Mouse (Mus musculus): ENCODE measurements around the gene Klf15. TPM values are rescaled to one million over a fixed set of nuclear protein-coding genes. Genes with fewer than 3 reads are reported as not detected.
A peak's percentile ranks its signal among the peaks of the same experiment; 100 is the strongest.

Gene Klf15
- polyA plus RNA-seq (2012; rRNA removed), result 15.5 and 18.5 TPM in 2 replicates

DNA sequence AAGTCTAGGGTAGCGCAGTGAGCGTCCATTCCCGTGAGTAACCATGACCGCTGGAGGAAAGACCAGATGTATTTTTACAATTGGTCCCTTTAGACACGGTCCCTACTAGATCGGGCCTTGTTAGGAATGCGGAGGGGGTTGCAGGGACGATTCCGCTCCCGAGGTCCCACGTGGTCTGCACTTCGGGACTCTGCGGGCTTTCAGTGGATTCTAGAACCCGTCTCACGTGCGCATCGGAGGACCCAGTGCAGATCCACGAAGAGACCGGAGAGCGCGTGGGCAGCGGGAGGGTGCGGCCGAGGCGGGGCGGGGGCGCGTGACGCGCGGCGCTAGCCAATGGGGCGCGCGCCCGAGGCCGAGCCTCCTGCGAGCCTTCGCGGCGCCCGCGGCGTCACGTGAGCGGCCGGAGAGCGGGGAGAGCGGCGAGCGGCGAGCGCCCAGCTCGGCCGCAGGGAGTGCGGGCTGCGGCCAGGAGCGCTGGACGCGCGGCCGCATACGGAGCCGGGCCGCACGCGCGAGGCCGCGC is at the start of gene Klf15:
Gene Klf15, plus strand, starts transcription at position 396 of the 526 bp plus-strand sequence.
- peak; percentile 77 for DNase-seq (ENCODE audit: low spot score)

DNA sequence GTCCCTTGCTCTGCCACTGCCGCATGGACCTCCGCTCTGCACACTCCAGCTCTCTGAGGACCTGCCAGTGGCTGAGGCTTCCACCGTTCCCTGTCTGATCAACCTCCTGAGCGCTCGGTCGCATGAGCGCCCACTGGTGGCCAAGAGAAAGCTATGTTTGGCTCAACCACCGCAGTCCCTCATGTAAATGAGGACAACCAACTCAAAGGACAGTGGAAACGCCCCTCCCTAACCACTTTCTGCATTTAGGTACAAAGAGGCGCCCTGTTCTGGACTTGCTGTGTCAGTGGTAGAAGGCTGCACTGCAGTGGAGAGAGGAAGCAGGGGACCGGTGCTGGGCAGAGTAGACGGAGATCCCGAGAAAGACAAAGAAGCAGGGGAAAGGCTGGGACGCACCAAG is 39.8 kb upstream of the Klf15 start:
- peak; percentile 51 for DNase-seq (ENCODE audit: low spot score)

GRCm38 (mm10) chr6:90425361-90425760 is 37.0 kb upstream of the Klf15 start:
- DNase-seq (ENCODE audit: low spot score), result no peak

GRCm38 (mm10) chr6:90426003-90426402 is 36.4 kb upstream of the Klf15 start:
- no peak for DNase-seq (ENCODE audit: low spot score)

DNA sequence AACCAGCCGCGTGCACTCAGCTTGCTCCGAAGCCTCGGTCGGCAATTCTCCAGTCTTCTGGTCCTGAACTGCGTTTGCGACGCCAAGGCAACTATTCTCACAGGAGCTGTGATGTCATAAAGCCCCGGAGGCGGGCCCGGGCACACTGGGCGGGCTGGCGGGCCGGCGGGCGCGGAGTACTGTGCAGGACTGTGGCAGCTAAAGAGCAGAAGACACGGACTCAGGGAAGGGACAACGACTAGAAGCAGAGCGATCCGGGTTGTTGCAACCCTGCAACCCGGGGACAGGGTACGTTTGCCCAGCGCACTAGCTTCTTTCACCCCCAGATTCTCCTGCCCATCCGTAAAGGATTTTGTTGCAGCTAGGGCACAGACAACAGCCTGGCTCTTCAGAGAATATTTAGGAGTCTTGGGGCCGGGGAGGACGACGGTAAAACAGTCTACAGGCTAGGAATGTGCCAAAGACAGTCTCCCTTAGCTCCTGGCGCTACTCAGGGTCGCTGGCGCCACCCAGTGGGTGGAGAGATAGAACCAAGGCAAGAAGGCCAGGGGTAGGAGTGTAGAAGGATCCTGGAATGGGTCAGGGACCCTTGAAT is 33.9 kb upstream of the Klf15 start, which contains the start of gene Cfap100:
Gene Cfap100, minus strand, starts transcription at position 418 of the 595 bp plus-strand sequence.
- peak; percentile 41 for DNase-seq (ENCODE audit: low spot score)

- no peak for DNase-seq (ENCODE audit: low spot score)
These were observed 32.5 kb upstream of the Klf15 start for GRCm38 (mm10) chr6:90429911-90430310.

DNA sequence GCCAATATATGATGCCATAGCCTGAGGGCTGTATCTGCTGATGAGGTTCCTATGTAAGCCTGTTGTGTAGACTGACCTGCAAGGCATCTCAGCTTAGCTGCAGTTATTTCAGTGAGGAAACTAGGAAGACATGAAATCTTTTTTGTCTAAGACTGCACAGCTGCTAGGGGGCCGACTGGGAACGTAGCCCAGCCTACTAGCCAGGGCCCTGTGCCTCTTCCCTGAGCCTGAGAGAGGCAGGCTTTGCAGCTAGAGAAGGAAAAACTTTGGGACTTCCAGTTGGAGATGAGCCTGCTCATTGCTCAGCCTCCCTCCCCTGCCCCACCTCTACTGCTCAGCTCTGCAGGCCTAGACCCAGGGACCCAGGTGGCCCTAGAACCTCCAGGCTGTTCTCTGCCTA is 30.9 kb upstream of the Klf15 start:
- no peak for DNase-seq (ENCODE audit: low spot score)

GRCm38 (mm10) chr6:90434687-90435086 is 27.7 kb upstream of the Klf15 start:
- no peak for DNase-seq (ENCODE audit: low spot score)

- peak; percentile 56 for DNase-seq (ENCODE audit: low spot score)
These were observed 27.2 kb upstream of the Klf15 start for GRCm38 (mm10) chr6:90435195-90435618.

DNA sequence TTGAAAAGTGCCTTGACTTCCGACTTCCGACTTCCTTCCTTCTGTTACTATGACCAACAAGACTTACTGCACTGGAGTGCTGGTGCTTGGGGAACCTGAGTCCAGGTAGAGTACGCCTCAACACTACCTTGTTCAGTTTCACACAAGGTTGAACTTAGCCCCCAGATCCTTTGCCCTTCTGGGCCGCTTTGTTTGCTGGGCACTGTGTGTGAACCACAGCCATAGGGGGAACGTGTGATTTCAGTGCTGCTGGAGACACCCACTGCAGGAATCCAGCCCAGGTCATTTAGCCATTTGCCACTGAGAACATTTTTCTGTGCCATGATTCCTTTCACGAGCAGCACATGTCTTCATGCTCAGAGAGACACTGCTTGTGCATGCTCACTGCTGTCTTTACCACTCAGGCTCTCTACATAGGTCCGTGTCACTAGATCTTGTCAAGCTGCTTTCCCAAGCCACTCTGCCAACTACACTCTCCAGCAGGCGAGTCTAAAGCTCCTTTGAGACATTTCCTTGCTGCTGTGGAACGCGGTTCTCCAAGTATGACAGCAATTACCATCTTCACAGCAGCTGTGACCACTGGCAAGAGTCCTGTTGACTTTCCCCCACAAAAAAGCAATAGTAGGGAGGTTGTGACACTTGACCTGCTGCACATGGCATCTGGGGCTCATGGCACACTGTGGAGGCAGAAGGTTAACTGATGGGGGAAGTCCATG is 26.0 kb upstream of the Klf15 start:
- no peak for DNase-seq (ENCODE audit: low spot score)

- no peak for DNase-seq (ENCODE audit: low spot score)
These were observed 25.3 kb upstream of the Klf15 start for GRCm38 (mm10) chr6:90437041-90437440.

DNA sequence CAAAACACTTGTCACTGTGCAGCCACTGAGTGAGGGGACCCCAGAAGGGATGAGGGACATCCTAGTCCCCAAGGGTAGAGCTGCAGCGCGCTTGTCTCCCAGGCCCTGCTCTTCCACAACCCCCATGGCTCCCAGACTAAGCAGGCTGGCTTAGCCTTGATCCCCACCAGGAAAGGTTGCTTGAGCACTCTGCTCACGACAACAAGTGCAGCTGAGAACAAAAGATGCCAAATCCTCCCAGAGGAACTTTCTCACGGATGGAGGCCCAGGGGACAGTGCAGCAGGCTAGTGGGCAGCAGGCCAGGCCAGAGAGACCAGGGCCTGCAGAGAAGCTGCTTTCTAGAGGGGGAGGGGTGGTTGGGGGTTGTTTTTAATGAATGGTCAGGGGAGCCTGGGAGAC is 15.5 kb upstream of the Klf15 start:
- no peak for DNase-seq (ENCODE audit: low spot score)

GRCm38 (mm10) chr6:90450179-90450578 is 12.2 kb upstream of the Klf15 start:
- peak; percentile 64 for DNase-seq (ENCODE audit: low spot score)

GRCm38 (mm10) chr6:90450697-90451096 is 11.7 kb upstream of the Klf15 start:
- no peak for DNase-seq (ENCODE audit: low spot score)

DNA sequence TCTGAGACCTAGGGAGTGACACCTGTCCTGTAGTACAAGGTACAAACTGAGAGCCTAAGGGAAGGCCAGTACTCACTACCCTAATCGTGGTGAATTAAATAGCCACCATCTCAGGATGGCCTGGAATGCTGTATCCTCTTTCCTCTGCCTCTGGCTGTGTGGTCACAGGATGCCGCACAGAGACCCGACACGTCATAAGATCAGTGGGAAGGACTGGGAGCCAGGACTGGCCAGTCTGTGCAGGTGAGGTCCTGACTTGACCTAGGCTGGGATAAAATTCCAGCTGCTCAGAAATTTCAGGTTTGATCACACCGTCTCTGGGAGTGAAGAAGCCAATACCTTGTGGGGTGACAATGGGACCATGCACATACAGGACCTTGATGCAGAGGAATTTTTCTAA is 10.9 kb upstream of the Klf15 start:
- no peak for DNase-seq (ENCODE audit: low spot score)

DNA sequence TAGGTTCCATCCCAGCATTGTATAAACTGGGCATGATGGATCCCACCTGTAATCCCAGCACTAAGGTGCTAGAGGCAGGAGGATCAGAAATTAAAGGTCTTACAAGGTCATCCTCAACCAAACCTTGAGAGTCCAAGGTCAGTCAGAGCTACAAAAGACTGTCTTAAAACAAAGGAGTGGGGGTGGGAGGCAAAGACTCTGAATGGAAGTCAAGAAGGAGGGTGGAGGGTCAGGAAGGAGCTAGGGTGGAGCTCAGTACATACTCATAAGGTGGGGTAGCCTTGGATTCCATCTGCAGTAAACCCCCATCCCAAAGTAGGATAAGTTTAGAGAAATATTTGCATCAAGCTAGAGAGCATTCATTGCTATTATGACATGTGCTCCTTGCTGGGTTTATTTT is 9.8 kb upstream of the Klf15 start:
- DNase-seq (ENCODE audit: low spot score), result no peak

DNA sequence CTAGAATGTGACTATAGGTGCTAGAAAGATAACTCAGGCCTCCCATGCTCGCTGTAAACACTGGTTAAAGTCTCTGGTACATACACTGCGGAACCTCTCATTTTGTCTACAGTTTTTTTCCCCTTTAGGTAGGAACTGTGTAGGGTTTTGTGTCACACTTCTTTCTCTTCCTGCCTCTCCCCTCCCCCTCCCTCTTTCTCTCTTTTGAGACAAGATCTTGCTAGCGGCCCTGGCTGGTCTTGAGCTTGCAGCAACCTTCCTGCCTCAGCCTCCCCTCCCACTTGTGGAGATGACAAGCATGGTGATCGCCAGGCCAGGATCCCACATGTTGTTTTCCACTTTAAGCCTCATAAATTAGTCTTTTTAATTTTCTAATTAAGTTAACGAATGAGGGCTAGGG is 8.6 kb upstream of the Klf15 start:
- no peak for DNase-seq (ENCODE audit: low spot score)

GRCm38 (mm10) chr6:90457421-90457820 is 5.0 kb upstream of the Klf15 start:
- DNase-seq (ENCODE audit: low spot score), result no peak

DNA sequence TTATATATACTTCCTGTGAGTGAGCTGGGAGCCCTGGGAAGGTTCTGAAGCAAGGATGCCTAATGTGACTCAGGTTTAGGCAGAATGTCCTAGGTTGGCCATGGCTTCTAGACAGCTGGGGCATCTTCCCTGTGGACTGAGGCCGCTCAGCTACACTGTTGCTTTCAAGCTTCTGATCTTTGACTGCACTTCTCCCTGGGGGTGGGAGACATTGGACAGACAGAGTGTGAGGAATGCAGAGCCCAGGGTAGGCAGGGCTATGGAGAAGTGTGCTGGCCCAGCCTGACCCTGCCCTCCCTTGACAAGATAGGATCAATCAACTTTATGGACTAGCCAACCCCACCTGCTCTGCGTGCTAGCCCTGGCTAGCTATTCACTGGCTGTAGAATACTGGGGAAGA is 1.2 kb upstream of the Klf15 start:
- no peak for DNase-seq (ENCODE audit: low spot score)

GRCm38 (mm10) chr6:90461771-90462170 is 605 bp upstream of the Klf15 start:
- no peak for DNase-seq (ENCODE audit: low spot score)

GRCm38 (mm10) chr6:90462841-90463227 is 458 bp downstream of the Klf15 start:
- no peak for DNase-seq (ENCODE audit: low spot score)

GRCm38 (mm10) chr6:90463228-90463862 is 969 bp downstream of the Klf15 start:
- DNase-seq (ENCODE audit: low spot score), result peak; percentile 72
